Mouse (Mus musculus) spleen, postnatal 36 days (tissue): ENCODE measurements at regions not wholly inside any gene's neighbourhood (a gene's known extent, or its start where the extent isn't known, plus 50 kb on each side); places are given as distances from the start of the nearest gene placed in this dataset.

Source experiments
- DNase-seq, 2 experiments: peaks; one replicate each; pipeline ENCODE4 v3.0.0; 2022; ENCODE audit warnings: low spot score in 2 of 2, mixed read lengths in 1 of 2

DNA sequence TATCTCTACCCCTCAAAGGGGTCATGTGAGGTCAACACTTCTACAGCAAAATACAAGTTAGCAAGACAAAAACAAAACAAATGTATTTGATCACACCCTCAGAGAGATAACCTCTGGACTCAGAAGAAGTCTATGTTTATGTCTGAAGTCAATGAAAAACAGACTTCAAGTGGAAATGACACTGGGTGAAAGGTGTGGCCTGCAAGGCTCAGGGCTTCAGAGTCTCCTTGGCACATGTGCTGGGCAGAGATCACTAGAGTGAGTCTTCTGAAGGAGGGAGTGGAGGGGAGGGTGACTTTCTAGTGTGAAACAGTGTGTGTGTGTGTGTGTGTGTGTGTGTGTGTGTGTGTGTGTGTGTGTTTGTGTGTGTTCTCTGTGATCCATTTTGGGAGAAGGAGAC lies 68.2 kb downstream of the Il12a start:
- DNase-seq, result no peak

DNA sequence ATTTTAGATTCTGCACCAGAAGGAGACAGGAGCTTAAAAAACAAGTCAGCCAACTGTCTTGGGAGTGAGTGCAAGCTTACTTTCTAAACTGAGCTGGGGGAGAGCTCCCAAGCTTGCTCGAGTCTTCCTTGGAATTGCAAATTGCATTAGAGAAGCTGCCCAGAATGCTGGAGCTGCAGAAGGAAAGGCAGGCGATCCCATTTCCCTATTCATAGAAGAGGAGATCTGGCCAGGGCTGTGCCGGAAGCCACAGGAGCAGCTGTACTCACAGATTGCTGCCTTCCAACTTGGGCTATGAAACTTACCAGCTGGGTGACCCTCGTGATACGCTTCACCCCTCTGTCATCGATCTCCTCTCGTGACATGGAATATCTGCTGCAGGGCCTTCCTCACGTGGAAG lies 68.9 kb downstream of the Il12a start:
- no peak for DNase-seq

DNA sequence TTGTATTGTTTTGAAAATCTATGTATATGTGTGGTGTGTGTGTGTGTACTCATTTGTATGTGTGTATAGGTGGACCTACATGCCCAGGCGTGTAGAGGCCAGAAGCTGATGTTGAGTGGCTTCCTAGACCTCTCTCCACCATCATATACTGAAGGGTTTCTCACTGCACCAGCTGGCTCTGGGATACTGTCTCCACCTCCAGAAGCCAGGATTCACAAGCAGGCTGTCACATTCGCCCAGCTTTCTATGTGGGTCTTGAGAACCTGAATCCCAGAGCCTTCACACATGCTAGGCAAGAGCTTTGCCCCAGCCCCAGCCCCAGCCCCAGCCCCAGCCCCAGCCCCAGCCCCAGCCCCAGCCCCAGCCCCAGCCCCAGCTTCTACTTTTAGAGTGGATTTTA lies 70.4 kb downstream of the Il12a start:
- no peak for DNase-seq

DNA sequence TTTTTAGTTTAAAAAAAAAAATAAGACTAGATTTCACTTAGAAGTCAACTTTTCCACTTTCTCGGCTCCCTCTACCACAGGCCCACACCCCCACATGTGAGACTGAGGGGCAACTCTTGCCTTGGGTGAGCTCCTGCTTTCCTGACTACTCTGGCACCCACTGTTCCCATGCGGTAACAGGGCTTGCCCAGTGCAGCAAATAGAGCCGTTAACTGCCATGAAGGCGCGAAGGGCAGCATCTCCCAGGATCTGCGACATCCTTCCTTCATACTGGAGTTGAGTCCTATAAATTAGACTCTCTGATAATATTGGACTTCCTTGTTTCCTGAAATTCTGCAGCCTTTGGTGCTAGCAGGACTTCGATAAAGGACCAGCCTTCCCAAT lies 70.8 kb downstream of the Il12a start:
- DNase-seq, result no peak

DNA sequence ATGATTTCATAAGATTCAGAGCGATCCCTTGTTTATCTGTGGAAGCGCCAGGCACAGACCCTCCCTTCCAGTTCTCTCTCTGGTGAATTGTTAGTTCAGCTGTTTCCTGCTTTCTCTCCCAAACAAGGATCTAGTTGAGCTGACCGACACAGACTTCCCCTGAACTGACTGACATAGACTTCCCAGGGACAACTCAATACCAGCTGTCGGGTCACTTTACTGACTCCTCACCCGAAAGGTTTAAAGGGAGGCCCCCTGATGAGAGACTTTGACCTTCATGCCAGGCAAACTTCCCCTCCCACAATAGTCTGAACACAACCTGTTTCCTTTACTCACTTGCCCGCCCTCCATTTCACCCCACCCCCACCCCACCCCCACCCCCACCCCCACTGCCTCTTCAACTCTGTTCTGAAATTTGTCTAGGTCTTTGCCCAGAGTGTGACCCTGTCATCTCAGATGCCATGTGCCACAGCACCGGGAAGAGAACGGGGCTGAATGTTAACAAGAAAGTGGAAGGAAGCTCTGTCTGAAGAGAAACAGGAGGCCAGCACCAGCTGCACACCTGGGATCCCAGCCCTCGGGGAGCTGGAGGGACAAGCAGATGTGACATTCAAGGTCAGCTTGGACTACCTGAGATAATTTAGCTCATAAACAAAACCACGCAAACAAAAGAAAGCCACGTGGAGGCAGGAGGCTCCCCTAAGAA lies 71.3 kb downstream of the Il12a start:
- no peak for DNase-seq

DNA sequence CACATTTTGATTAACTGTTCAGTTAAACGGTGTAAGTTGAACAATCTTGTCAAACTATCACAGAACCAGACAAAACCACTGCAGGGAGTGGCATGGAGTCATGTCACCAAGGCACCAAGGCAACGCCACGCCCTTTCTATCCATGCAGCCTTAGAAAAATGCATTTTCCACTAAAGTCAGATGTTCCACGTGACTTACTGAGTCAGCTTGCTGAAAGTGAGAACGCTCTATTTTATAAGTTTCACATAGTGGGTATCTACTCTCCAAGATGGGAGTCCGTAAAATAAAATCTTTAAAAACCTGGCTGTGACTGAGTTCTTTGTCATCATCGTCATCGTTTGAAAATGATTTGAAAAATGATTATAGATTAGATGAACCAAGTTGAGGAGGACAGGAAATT lies 72.5 kb downstream of the Il12a start:
- DNase-seq, result no peak

DNA sequence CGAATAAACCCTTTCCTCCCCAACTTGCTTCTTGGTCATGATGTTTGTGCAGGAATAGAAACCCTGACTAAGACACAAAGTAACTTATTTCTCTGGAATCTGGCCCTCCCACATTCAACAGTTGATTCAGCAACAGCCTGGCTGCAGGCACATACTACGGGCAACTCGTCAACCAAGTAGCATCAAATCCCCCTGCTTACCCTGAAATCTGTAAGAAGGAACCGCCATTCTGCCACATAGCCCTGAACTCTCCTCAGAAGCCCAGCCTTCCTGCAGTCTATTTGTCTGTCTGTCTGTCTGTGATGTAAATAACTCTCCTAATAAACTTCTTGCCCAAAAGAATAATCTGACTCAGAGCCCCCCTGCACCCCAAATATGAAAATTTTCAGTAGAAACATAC lies 73.9 kb downstream of the Il12a start:
- no peak for DNase-seq

DNA sequence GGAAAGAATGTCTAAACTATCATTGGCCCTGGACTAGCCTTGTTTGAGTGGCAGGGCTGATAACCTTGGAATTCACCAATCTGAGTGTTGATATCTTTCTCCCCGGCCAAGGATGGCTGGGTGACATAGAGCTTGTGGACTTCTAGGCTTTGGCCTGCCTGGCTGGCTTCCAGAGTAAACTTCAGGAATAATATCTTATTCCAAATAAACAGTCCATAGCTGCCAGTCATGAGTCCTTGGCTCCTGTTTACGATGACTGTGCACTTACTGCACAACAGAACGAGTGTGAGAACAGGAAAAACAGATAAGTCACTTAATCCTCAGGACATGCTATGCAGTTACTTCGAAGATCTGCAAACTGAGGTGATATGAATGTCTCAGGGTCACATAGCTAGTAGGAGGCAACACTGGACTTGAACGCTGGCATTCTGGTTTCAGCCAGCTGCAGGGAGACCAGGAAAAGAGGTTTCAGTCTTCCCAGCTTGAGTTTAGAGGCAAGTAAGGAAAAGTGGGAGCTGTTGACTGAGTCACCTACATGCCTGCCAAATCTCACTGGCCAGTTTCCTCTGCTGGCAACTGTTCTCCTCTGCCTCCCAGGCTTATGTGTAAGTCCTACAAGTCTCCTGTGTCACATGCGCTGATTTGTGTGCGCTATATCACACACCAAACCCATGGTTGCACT lies 74.6 kb downstream of the Il12a start:
- no peak for DNase-seq

DNA sequence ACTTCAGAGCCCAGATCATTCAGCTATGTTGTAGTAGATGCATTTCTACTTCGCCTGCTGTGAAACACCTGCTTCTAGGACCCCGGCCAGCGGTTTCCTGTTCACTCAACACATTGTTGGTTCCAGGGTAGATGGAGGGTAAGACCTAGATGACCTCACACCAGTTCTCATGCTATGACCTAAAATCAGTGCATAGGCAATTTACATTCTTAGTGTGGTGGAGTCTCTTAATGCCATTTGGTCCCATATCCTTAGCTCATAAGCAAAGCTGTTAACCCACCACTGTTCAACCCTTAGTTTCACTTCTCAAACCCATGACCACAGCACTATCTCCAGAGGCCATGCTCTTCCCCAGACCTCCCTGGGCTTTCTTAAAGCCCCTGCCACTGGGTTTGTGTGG lies 81.1 kb downstream of the Il12a start:
- peak; percentile 22 to 24 for DNase-seq

DNA sequence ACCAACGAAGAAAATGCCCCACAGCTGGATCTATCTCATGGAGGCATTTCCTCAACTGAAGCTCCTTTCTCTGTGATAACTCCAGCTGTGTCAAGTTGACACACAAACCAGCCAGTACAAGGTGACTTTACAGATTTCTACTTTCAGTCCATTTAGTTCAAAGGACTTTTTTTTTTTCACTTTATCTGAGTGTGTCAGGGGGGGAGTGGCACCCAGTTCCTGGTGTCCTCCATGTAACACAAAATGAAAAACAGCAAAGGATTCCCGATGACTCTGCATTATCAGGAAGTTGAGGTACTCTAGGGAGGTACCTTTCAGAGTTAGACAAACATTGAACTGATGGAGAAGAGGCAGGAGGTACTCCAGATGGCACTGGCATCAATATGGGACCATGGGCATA lies 87.4 kb downstream of the Il12a start:
- no peak for DNase-seq

DNA sequence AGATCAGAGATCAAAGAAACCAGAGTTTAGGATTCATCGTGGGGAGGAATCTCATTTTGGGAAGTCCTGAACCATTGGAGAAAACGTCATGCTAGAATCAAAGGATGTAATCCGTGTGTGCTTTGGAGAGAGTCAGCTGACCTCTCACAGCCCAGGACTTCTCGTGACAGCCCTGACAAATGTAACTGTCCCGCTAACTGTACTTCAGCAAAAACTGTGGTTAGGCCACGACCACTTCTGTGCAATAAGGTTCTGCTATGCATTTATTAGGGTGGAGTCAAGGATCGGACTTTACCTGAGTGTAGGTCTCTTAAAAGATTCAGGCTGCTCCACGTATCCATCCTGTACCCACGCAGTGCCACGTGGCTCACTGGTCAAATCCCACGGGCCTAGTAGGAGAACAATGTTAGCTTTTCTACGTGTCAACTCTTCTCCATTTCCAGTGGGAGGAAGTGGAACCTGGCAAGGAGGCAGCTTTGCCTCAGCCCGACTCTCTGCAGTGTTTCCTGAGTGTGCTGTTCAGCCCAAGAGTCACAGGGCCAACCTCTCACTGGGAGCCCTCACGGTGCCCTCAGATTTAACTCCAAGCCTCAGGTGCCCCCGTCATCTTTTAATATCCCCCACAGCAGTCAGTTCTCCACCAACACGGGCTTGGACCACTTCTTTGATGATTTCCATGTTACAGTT lies 88.1 kb downstream of the Il12a start:
- no peak for DNase-seq

DNA sequence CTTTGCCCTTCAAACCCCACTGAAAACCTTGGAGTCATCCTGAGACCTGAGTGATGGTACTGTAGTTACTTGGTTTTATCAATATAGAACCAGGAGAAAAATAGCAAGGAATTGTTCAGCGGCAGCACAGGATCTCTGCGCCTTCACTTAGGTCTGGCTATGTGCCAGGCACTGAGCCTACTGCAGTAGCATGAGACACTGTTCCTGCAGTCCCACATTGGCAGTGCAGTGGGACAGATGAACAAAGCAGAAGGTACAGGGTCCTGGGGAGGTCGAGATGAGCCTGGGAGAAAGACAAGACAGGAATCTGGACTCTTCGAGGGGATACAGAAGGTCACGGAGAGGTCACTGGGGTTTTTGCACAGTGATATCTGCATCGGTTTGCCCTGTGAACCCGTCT lies 88.5 kb upstream of the 1110032F04Rik start:
- DNase-seq, result no peak

DNA sequence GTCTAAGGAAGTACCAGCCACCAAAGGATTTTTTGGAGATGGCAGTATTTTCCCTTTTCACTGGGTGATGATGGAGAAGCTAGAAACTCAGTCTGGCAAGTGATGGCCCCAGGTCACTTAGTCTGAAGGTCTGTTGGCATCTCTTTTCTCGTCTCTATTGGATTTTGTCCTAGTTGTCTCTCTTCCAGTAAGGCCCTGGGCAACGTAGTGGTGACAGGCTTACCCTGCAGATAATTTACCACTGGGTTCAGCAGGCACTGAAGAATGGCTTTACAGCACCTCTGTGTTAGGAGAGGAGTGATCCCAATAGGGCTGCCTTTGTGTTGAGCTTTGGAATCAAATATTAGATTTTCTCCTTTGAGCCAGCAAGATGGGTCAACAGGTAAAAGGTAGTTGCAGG lies 87.9 kb upstream of the 1110032F04Rik start:
- no peak for DNase-seq

DNA sequence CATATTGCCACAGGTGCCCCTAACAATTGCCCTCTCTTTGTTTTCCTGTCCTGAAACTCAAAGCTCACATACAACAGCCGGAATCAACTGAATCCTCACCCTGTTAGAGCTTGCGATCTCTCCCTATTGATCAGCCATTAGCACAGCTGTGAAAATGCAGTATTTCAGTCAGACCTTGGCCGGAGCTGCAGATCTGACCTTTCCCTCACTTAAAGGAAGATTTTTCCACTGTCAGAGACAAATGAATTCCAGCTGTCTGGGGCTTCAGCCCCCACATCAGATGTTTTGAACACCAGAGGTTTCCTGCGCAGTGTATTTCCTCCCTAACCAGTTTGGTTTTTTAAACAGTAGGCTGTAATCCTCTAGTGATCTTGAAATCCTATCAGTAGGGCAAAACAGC lies 87.0 kb upstream of the 1110032F04Rik start:
- no peak for DNase-seq

DNA sequence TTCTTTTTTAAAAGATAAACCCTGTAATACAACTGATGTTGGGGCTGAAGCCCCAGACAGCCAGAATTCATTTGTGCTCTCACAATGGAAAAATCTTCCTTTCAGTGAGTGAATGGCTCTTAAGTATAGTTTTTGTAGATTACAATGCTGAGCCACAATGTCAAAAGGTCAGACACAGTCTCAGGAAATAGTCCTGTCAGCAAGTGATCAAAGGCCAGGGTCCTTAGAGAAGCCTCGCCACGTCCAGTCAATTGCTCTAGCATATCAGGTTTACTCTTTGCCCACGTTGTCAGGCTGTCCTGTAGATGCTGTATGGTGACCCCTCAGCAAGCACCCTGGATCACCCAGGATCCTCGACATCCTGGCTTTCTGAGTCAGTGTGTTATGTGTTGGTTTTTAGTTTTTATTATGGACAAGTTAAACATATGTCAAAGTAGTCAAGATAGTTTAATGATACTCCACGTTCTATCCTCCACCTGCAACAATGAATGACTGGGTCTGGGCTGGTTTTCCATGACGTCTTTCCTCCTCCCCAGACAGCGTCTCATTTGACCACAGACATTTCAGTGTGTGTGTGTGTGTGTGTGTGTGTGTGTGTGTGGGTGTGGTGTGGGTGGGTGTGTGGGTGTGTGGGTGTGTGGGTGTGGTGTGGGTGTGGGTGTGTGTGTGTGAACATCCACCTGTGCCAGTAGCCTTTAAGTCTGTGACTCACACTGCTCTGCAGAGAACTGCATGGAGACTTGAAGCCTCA lies 85.5 kb upstream of the 1110032F04Rik start:
- no peak for DNase-seq

DNA sequence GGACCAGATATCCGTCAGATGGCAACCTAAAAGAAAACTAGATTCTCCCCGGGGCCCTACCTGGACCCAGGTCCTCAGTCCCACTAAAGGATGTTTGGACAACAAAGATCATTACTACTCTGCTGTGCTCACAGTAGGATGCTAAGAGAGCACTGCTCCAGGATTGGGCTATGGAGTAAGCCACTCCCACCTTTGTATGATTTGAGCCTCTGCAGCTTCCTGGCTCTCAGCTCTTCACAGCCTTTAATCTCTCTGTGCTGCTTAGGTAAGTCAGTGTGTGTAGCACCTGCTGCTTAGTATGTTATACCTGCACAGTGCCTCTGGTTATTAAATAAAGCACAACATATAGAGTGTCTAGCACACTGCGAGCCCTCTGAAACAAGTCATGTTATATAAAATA lies 82.6 kb upstream of the 1110032F04Rik start:
- no peak for DNase-seq

DNA sequence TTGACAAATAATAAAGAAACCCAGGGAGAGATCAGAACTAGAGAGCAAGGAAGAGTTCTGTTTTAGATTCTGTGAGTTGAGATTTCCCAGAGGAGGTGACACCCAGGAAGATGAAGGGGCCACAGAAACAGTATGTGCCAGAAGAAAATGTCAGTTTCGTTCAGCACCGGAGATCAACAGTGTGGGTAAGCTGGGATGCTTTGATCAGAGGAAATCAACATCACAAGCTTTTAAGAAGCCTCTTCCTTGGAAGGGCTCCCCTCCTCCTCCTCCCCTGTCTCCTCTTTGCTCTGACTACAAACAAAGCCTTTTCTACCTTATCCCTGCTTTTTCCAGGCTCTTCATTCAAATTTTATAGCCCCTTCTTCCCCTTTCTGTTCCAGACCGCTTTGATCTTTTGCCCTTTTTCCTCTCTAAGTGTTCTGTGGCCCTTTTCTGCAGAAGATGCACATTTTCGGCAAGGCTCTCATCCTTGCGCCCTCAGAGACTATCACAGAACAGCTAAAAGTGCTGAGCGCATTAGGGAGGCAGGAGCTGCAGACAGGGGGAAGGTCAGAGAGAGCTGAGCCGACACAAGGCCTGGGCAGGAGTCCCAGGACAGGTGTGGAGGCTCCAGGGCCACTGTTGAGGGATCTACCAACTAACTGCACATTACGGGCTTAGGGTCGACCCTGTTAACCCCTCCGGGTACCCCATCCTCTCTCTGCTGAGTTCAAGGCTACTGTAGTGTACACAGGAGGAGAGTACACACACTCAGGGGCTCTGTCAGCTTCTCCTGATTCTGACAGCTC lies 81.8 kb upstream of the 1110032F04Rik start:
- peak in 1 of 2 experiments; percentile 14 for DNase-seq

DNA sequence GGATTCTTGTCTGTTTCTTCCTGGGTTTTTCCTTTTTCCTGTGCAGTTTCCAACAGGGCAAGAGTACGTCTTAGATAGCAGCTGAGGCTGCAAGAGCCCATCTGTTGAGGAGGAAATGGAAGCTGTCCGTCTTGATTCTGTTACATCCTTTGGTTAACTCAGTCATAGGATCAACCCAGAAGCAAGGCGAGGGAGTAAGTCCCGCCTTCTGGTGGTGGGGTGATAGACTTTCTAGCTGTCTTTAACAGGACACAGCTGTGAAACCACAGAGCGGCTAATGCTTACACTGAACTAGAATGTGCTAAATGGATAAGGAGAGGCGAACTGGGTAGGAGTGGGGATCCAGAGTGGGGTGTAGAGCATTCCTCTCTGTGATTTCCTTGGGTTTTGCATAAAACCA lies 79.9 kb upstream of the 1110032F04Rik start:
- DNase-seq, result peak; percentile 17 to 19

DNA sequence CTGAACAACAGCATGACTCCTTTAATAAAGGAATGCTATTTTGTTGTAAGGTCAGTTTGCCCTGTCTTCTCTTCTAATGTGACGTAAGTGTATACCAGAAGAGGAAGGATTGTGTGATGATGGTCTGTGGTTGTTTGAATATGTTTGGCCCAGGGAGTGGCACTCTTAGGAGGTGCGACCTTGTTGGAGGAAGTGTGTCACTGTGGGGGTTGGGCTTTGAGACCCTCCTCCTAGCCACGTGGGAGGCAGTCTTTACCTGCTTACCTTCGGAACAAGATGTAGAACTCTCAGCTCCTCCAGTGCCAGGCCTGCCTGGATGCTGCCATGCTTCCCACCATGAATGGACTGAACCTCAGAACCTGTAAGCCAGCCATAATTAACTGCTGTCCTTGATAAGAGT lies 78.9 kb upstream of the 1110032F04Rik start:
- DNase-seq, result no peak

DNA sequence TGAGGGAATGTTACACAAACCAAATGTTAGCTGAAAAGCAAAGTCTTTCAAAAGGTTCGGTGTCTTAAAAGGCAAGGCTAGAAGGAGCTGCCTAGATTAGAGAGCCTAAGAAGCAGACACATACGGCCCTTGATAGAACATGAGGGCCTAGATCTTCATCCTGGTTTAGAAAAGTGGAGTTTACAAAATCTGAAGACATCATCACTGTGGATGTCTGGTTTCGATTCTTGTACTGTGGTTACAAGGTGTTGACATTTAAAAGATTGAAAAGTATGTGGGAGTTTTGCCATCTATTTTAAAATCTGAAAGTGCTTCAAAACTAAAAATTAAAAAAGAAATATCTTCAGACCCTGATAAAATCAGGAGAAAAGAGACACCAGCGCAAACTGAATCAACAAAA lies 76.5 kb upstream of the 1110032F04Rik start:
- no peak for DNase-seq

DNA sequence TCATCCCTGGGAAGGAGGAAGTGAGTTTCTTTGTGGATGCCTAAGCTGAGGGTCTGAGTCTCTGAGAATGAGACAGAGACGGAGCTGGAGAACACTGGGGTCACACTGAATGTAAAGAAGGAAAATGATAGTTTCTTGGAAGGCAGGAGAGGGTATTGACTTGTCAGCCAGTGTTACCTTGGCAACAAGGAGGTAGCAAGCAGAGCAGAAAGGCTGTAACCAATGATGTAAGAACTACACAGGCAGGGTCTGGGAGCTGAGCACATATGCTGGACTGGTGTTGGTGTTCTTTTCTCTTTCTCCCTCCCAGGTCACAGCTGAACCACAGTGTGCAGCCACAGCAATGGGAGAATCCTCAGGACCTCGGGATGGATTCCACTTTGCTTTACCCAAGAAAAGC lies 75.5 kb upstream of the 1110032F04Rik start:
- DNase-seq, result no peak
